Mouse (Mus musculus): ENCODE data around the gene Gmnn. TPM values are rescaled to one million over a fixed set of nuclear protein-coding genes. Genes with fewer than 3 reads are reported as not detected.

Gmnn gene
- polyA plus RNA-seq, 1 experiment from 2014 or later, result 124 TPM

- no peaks in the 10 kb centered on the region for H3K9me3 ChIP-seq
- ATAC-seq (ENCODE audit: insufficient number of reproducible peaks, insufficient read depth, low FRiP score, low TSS enrichment, low read depth), result no peak
- H3K27ac ChIP-seq, result 0 out of 2 replicates have a peak overlapping the region, but pooled peaks have one; percentile 42
- H3K27me3 ChIP-seq, result no peaks in the 10 kb centered on the region
- no peaks in the 10 kb centered on the region for H3K36me3 ChIP-seq
- H3K4me2 ChIP-seq, result no peak overlapping the region
- peaks cover 11% of the 10 kb centered on the region; the same call in 1 of the 2 replicates for H3K4me1 ChIP-seq (replicated peaks)
- H3K9ac ChIP-seq (replicated peaks), result no peak overlapping the region
- no peak overlapping the region for H3K4me3 ChIP-seq (replicated peaks)
- WGBS, result 64% methylated on average over 4 of the region's 4 CpGs
Measured at GRCm38 (mm10) chr13:24724395-24724759, 37.3 kb downstream of the Gmnn start.

DNA sequence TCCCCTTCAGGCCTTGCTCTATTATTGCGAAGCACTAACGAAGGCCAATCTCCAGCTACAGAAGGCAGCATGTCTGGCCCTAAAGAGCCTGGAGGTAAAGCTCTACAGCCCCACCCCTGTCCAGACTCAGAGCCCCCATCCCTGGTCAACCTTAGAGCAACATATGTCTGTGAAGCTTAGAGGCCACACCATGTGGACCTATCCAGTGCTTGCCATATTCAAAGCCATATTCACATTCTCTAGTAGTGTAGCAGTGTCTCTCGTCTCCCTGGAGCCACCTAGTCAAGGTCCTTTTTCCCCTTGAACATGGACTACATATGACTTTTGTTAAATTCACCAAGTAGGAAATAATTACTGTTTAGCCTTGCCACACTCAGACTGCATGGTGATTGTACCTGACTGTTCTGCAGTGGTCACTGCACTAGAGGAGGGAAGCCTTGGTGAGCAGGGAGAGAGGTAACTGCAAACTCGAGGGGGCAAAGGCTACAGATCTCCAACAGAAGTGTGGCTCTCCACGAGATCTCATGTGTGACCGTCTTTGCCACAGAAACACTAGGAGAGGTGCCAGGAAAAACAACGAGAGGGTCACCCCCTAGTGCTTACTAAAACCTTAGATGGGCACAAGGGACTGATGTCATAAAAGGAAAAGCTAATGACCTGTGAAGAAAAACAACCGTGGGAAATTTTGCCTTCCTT lies 37.9 kb downstream of the Gmnn start:
- no peak overlapping the region for H3K9ac ChIP-seq (replicated peaks)
- no peak for ATAC-seq (ENCODE audit: insufficient number of reproducible peaks, insufficient read depth, low FRiP score, low TSS enrichment, low read depth)
- no peak overlapping the region for H3K27ac ChIP-seq
- peaks cover 11% of the 10 kb centered on the region; the same call in 1 of the 2 replicates for H3K4me1 ChIP-seq (replicated peaks)
- no peak overlapping the region for H3K4me2 ChIP-seq
- H3K36me3 ChIP-seq, result no peaks in the 10 kb centered on the region
- no peak overlapping the region for H3K4me3 ChIP-seq (replicated peaks)
- no peaks in the 10 kb centered on the region for H3K27me3 ChIP-seq
- WGBS, result 53% methylated on average over 8 of the region's 8 CpGs
- no peaks in the 10 kb centered on the region for H3K9me3 ChIP-seq

- WGBS, result 81% methylated on average over 10 of the region's 10 CpGs
- no peak for ATAC-seq (ENCODE audit: insufficient number of reproducible peaks, insufficient read depth, low FRiP score, low TSS enrichment, low read depth)
Measured at GRCm38 (mm10) chr13:24721502-24721901, 40.2 kb downstream of the Gmnn start.

GRCm38 (mm10) chr13:24717677-24718076 lies 44.0 kb downstream of the Gmnn start:
- Histone ChIP-seq H3K36me3 (no peaks in the 10 kb centered on the region), H3K9me3 (no peaks in the 10 kb centered on the region), H3K4me1 (replicated peaks) (peaks cover 3% of the 10 kb centered on the region; the same call in 1 of the 2 replicates), H3K4me3 (replicated peaks) (no peak overlapping the region), H3K27ac (no peak overlapping the region), H3K9ac (replicated peaks) (no peak overlapping the region), H3K27me3 (peaks cover 6% of the 10 kb centered on the region; the same call in 1 of the 2 replicates), H3K4me2 (no peak overlapping the region)
- ATAC-seq (ENCODE audit: insufficient number of reproducible peaks, insufficient read depth, low FRiP score, low TSS enrichment, low read depth), result no peak
- WGBS, result 54% methylated on average over 7 of the region's 7 CpGs

More at GRCm38 (mm10) chr13:24721502-24721901, 40.2 kb downstream of the Gmnn start:
- H3K36me3 ChIP-seq, result no peaks in the 10 kb centered on the region
- no peak overlapping the region for H3K4me2 ChIP-seq
- H3K4me1 ChIP-seq (replicated peaks), result peaks cover 11% of the 10 kb centered on the region
- H3K9ac ChIP-seq (replicated peaks), result no peak overlapping the region
- no peak overlapping the region for H3K4me3 ChIP-seq (replicated peaks)
- no peaks in the 10 kb centered on the region for H3K27me3 ChIP-seq
- H3K9me3 ChIP-seq, result no peaks in the 10 kb centered on the region
- H3K27ac ChIP-seq, result no peak overlapping the region

GRCm38 (mm10) chr13:24716441-24716840 lies 45.3 kb downstream of the Gmnn start:
- Histone ChIP-seq H3K27ac (no peak overlapping the region), H3K4me2 (no peak overlapping the region), H3K9ac (replicated peaks) (no peak overlapping the region), H3K36me3 (no peaks in the 10 kb centered on the region), H3K4me1 (replicated peaks) (peaks cover 3% of the 10 kb centered on the region; the same call in 1 of the 2 replicates), H3K27me3 (peaks cover 6% of the 10 kb centered on the region; the same call in 1 of the 2 replicates), H3K4me3 (replicated peaks) (no peak overlapping the region), H3K9me3 (no peaks in the 10 kb centered on the region)
- ATAC-seq (ENCODE audit: insufficient number of reproducible peaks, insufficient read depth, low FRiP score, low TSS enrichment, low read depth), result no peak
- WGBS, result 87% methylated on average over 9 of the region's 9 CpGs

DNA sequence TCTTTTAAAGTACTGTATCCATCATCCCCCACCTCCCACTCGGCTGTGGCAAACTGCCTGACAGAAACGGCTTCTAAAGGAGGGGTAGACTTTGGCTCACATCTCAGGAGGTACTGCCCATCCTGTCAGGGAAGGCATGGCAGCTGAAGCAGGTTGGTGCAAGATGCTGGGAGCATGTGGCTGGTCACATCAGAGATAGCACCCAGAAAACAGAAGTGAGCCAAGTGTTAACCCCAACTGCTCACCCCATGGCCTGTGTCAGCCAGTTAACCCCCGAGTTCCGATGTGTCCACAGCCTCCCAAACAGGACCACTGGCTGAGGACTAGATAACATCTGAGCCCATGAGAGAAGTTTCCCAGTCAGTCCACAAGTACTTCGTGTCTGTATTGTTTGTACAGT lies 46.1 kb downstream of the Gmnn start:
- Histone ChIP-seq H3K27ac (no peak overlapping the region), H3K4me2 (no peak overlapping the region), H3K9me3 (no peaks in the 10 kb centered on the region), H3K4me1 (replicated peaks) (peaks cover 3% of the 10 kb centered on the region; the same call in 1 of the 2 replicates), H3K36me3 (no peaks in the 10 kb centered on the region), H3K4me3 (replicated peaks) (no peak overlapping the region), H3K9ac (replicated peaks) (no peak overlapping the region; the same call in 1 of the 2 replicates), H3K27me3 (peaks cover 6% of the 10 kb centered on the region; the same call in 1 of the 2 replicates)
- 82% methylated on average over 5 of the region's 5 CpGs for WGBS
- ATAC-seq (ENCODE audit: insufficient number of reproducible peaks, insufficient read depth, low FRiP score, low TSS enrichment, low read depth), result no peak

GRCm38 (mm10) chr13:24714360-24714885 lies 47.3 kb downstream of the Gmnn start:
- H3K27ac ChIP-seq, result no peak overlapping the region
- no peak overlapping the region for H3K4me3 ChIP-seq (replicated peaks)
- H3K4me1 ChIP-seq (replicated peaks), result peaks cover 3% of the 10 kb centered on the region; the same call in 1 of the 2 replicates
- H3K9ac ChIP-seq (replicated peaks), result no peak overlapping the region
- no peaks in the 10 kb centered on the region for H3K9me3 ChIP-seq
- no peaks in the 10 kb centered on the region for H3K36me3 ChIP-seq
- no peak overlapping the region for H3K4me2 ChIP-seq
- ATAC-seq (ENCODE audit: insufficient number of reproducible peaks, insufficient read depth, low FRiP score, low TSS enrichment, low read depth), result no peak
- WGBS, result 84% methylated on average over 9 of the region's 9 CpGs
- peaks cover 6% of the 10 kb centered on the region; the same call in 1 of the 2 replicates for H3K27me3 ChIP-seq

- Histone ChIP-seq H3K27ac (no peak overlapping the region), H3K36me3 (no peaks in the 10 kb centered on the region), H3K4me2 (peak overlapping the region; percentile 50), H3K27me3 (peaks cover 6% of the 10 kb centered on the region; the same call in 1 of the 2 replicates), H3K9me3 (no peaks in the 10 kb centered on the region), H3K9ac (replicated peaks) (no peak overlapping the region), H3K4me3 (replicated peaks) (peak overlapping the region; percentile 19; the same call in 1 of the 2 replicates), H3K4me1 (replicated peaks) (peaks cover 3% of the 10 kb centered on the region; the same call in 1 of the 2 replicates)
- WGBS, result 10% methylated on average over 16 of the region's 16 CpGs
- peak; percentile 70 for ATAC-seq (ENCODE audit: insufficient number of reproducible peaks, insufficient read depth, low FRiP score, low TSS enrichment, low read depth)
Measured at GRCm38 (mm10) chr13:24713434-24714000, 48.2 kb downstream of the Gmnn start.

- Histone ChIP-seq H3K4me1 (replicated peaks) (0 out of 2 replicates have a peak, but pooled peaks cover 3% of the 10 kb centered on the region), H3K27ac (no peak overlapping the region), H3K27me3 (peaks cover 6% of the 10 kb centered on the region; the same call in 1 of the 2 replicates), H3K4me2 (no peak overlapping the region), H3K36me3 (no peaks in the 10 kb centered on the region), H3K9me3 (no peaks in the 10 kb centered on the region), H3K4me3 (replicated peaks) (no peak overlapping the region), H3K9ac (replicated peaks) (no peak overlapping the region)
- no peak for ATAC-seq (ENCODE audit: insufficient number of reproducible peaks, insufficient read depth, low FRiP score, low TSS enrichment, low read depth)
- 82% methylated on average over 7 of the region's 7 CpGs for WGBS
Measured at GRCm38 (mm10) chr13:24712581-24713130, 49.1 kb downstream of the Gmnn start.

DNA sequence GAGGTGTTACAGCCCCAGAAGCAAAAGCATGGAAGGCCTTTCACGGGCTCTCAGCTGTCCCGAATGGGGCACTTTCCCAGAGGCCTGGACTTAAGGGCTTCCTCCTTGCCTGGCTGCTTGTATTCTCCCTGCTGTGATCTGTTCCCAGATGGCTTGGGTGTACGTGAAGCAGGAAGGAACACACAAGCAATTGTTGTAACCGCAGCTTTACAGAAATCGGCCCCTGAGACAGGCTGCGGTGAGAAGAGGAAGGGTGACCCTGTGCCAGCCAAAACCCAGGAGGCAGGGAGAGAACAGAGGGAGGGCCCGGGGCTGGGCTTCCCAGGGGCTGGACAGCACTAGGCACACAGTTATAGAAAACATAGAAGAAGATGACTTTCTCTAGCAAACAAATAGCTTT lies 50.8 kb downstream of the Gmnn start:
- Histone ChIP-seq H3K4me2 (no peak overlapping the region), H3K4me1 (replicated peaks) (0 out of 2 replicates have a peak, but pooled peaks cover 3% of the 10 kb centered on the region), H3K27ac (0 out of 2 replicates have a peak overlapping the region, but pooled peaks have one; percentile 17), H3K4me3 (replicated peaks) (no peak overlapping the region), H3K36me3 (no peaks in the 10 kb centered on the region), H3K27me3 (peaks cover 6% of the 10 kb centered on the region; the same call in 1 of the 2 replicates), H3K9ac (replicated peaks) (no peak overlapping the region), H3K9me3 (no peaks in the 10 kb centered on the region)
- ATAC-seq (ENCODE audit: insufficient number of reproducible peaks, insufficient read depth, low FRiP score, low TSS enrichment, low read depth), result no peak
- 64% methylated on average over 7 of the region's 7 CpGs for WGBS

All from limb, embryonic 12.5 days (tissue).